Mouse (Mus musculus): Measurements from ENCODE around the gene Ankrd33.

- TF ChIP-seq CTCF (IDR thresholded peaks at IDR 0.05; ENCODE audit: low read depth, low read length) (no peak), GATA1 (IDR thresholded peaks at IDR 0.05; ENCODE audit: borderline replicate concordance, low read length) (no peak), TAL1 (conservative IDR thresholded peaks at IDR 0.05; ENCODE audit: low read depth, low read length) (no peak), POLR2AphosphoS5 (IDR thresholded peaks at IDR 0.05; ENCODE audit: insufficient replicate concordance, low read depth, low read length) (no peak), GATA2 (IDR thresholded peaks at IDR 0.05; ENCODE audit: borderline replicate concordance, low read depth, low read length) (no peak)
These were observed 47.5 kb downstream of the Ankrd33 start for GRCm38 (mm10) chr15:101163056-101163458.

All from G1E (cell line).